Mouse (Mus musculus) hindbrain, embryonic 16.5 days (tissue): ENCODE measurements around the gene Cd163l1. TPM values are rescaled to one million over a fixed set of nuclear protein-coding genes. Genes with fewer than 3 reads are reported as not detected.

Experiments used
- ATAC-seq: fragments of 200-750 bp; cut with Nextera tagmentation; 2 replicates; pipeline ENCODE4 v1.8.0; 2017; ENCODE audit warnings: moderate TSS enrichment, moderate library complexity
- H3K27ac ChIP-seq: fragments of 300-500 bp; sonication (generic); 2 replicates; pipeline ENCODE4 v1.5.1; 2014; ENCODE audit warnings: low read depth, mild to moderate bottlenecking, control low read depth, low read length, moderate library complexity
- H3K27me3 ChIP-seq: fragments of 300-500 bp; sonication (generic); replicated peaks from 2 replicates; pipeline ENCODE4 v1.6.1; 2014; ENCODE audit warnings: low read length; ENCODE audit not compliant: control insufficient read depth, insufficient read depth
- H3K36me3 ChIP-seq: fragments of 300-500 bp; sonication (generic); 2 replicates; pipeline ENCODE4 v1.6.1; 2014; ENCODE audit warnings: mild to moderate bottlenecking, low read length, moderate library complexity, mixed read lengths; ENCODE audit not compliant: control insufficient read depth, insufficient read depth
- H3K4me1 ChIP-seq: fragments of 300-500 bp; sonication (generic); 2 replicates; pipeline ENCODE4 v1.6.1; 2014; ENCODE audit warnings: low read depth, low read length; ENCODE audit not compliant: control insufficient read depth, insufficient read depth
- H3K4me2 ChIP-seq: fragments of 300-500 bp; sonication (generic); 2 replicates; pipeline ENCODE4 v1.6.1; 2014; ENCODE audit warnings: mild to moderate bottlenecking, low read length, control low read depth, moderate library complexity
- H3K4me3 ChIP-seq: fragments of 300-500 bp; sonication (generic); 2 replicates; pipeline ENCODE4 v1.5.1; 2014; ENCODE audit warnings: mild to moderate bottlenecking, low read length, control low read depth, moderate library complexity
- H3K9ac ChIP-seq: fragments of 300-500 bp; sonication (generic); 2 replicates; pipeline ENCODE4 v1.6.1; 2014; ENCODE audit warnings: low read depth, mild to moderate bottlenecking, control low read depth, low read length, moderate library complexity
- H3K9me3 ChIP-seq: fragments of 300-500 bp; sonication (generic); 2 replicates; pipeline ENCODE4 v1.6.1; 2014; ENCODE audit warnings: mild to moderate bottlenecking, low read length, moderate library complexity; ENCODE audit not compliant: control insufficient read depth
- WGBS: fragments of 180-500 bp; shearing (Covaris S2); extraction: QIAGEN DNeasy Blood & Tissue Kit; methylation state at CpG from one replicate; pipeline ENCODE4 v1.1.7; 2014; 5-methylcytosine and 5-hydroxymethylcytosine counted together
- polyA plus RNA-seq: library from polyadenylated mRNA; unstranded; fragments of >200 nt; fragmentation: Nextera tagmentation; extraction: Ambion mirVana; gene quantifications from 2 replicates; pipeline ENCODE4 v1.2.1, GENCODE M21; 2015

Cd163l1 gene
- polyA plus RNA-seq, 1 experiment from 2014 or later: not detected

GRCm38 (mm10) chr7:140253780-140254299 lies 35.8 kb downstream of the Cd163l1 start:
- H3K9me3 ChIP-seq: no peaks in the 10 kb centered on the region
- no peaks in the 10 kb centered on the region for H3K4me1 ChIP-seq
- WGBS: 84% methylated on average over 7 of the region's 7 CpGs
- H3K27ac ChIP-seq: no peak overlapping the region
- no peaks in the 10 kb centered on the region for H3K36me3 ChIP-seq
- no peaks in the 10 kb centered on the region for H3K27me3 ChIP-seq
- no peak overlapping the region for H3K4me3 ChIP-seq
- ATAC-seq: no peak
- H3K9ac ChIP-seq: no peak overlapping the region
- H3K4me2 ChIP-seq: no peak overlapping the region

Other genes with a start within 250 kb of the Cd163l1 start
- gene 6430531B16Rik, start 239.5 kb upstream of the Cd163l1 start, polyA plus RNA-seq: 1.1 and 1.2 TPM in 2 replicates
- gene Adam8, start 225.7 kb upstream of the Cd163l1 start, polyA plus RNA-seq: 2.8 and 3.1 TPM in 2 replicates
- 51.6 and 55.1 TPM in 2 replicates for gene Zfp511, start 181.9 kb upstream of the Cd163l1 start, polyA plus RNA-seq
- gene Tubgcp2, start 181.6 kb upstream of the Cd163l1 start, polyA plus RNA-seq: 57.2 and 59.6 TPM in 2 replicates
- gene Msx3, start 169.2 kb upstream of the Cd163l1 start, polyA plus RNA-seq: 4.1 and 6.9 TPM in 2 replicates
- gene Caly, start 135.7 kb upstream of the Cd163l1 start, polyA plus RNA-seq: 351 and 430 TPM in 2 replicates
- gene Prap1, start 124.9 kb upstream of the Cd163l1 start, polyA plus RNA-seq: not detected in 2 replicates
- 39.9 and 43.1 TPM in 2 replicates for gene Fuom, start 115.8 kb upstream of the Cd163l1 start, polyA plus RNA-seq
- gene Paox, start 102.5 kb upstream of the Cd163l1 start, polyA plus RNA-seq: 8.9 and 9.9 TPM in 2 replicates
- gene Echs1, start 101.8 kb upstream of the Cd163l1 start, polyA plus RNA-seq: 124 and 128 TPM in 2 replicates
- gene Mtg1, start 80.7 kb upstream of the Cd163l1 start, polyA plus RNA-seq: 31.1 and 32.1 TPM in 2 replicates
- gene Sprn, start 63.4 kb upstream of the Cd163l1 start, polyA plus RNA-seq: 30.8 and 31.2 TPM in 2 replicates
- not detected in 2 replicates for gene Olfr522, start 53.5 kb upstream of the Cd163l1 start, polyA plus RNA-seq
- gene Olfr523, start 45.0 kb upstream of the Cd163l1 start, polyA plus RNA-seq: not detected in 2 replicates
- gene Olfr524, start 12.3 kb upstream of the Cd163l1 start, polyA plus RNA-seq: not detected in 2 replicates
- gene 5830411N06Rik, start 29.0 kb downstream of the Cd163l1 start, polyA plus RNA-seq: not detected in 2 replicates
- gene Olfr525, start 102.6 kb downstream of the Cd163l1 start, polyA plus RNA-seq: not detected in 2 replicates
- gene Olfr527, start 115.8 kb downstream of the Cd163l1 start, polyA plus RNA-seq: not detected in 2 replicates
- not detected in 2 replicates for gene Olfr60, start 143.4 kb downstream of the Cd163l1 start, polyA plus RNA-seq
- not detected in 2 replicates for gene Olfr530, start 158.1 kb downstream of the Cd163l1 start, polyA plus RNA-seq
- not detected in 2 replicates for gene Olfr531, start 184.7 kb downstream of the Cd163l1 start, polyA plus RNA-seq
- not detected in 2 replicates for gene Olfr532, start 203.4 kb downstream of the Cd163l1 start, polyA plus RNA-seq
- gene Olfr533, start 245.1 kb downstream of the Cd163l1 start, polyA plus RNA-seq: not detected in 2 replicates